Mouse (Mus musculus) heart, adult 2 months (tissue): ENCODE measurements around the gene Synpo2l.

ENCODE experiments used
- CTCF ChIP-seq: fragments of 200-600 bp; IDR thresholded peaks from 2 replicates; pipeline ENCODE4 v1.8.1; 2022; ENCODE audit warnings: antibody characterized with exemption, mild to moderate bottlenecking, moderate library complexity
- POLR2A ChIP-seq: fragments of 200-500 bp; IDR thresholded peaks from 2 replicates; pipeline ENCODE4 v1.6.1; 2011; ENCODE audit warnings: mild to moderate bottlenecking, low read depth, low read length, control low read depth; ENCODE audit not compliant: insufficient read depth

DNA sequence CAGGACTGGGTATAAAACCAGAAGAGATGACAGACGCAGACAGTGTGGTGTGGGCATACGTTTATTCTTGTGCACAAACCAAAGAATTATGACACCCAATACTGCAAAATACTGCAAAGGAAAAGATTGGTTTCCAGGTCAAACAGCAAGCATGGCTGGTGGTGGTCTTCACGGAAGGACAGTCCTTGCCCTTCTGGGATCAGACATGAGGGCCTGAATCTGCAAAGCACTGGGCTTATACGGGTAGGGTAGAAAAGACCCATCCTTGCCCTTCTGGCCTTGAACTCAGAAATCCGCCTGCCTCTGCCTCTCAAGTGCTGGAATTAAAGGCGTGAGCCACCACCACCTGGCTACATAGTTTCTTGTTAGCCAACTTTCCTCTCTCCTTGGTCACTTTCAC is 9.3 kb downstream of the Synpo2l start:
- TF ChIP-seq CTCF: no peak
- TF ChIP-seq POLR2A: 0 out of 2 replicates have a peak, but pooled peaks have one; percentile 36
